Mouse (Mus musculus) heart, adult 8-10 months (tissue): ENCODE measurements around the gene Olfr90. TPM values are rescaled to one million over a fixed set of nuclear protein-coding genes. Genes with fewer than 3 reads are reported as not detected.
A peak's percentile ranks its signal among the peaks of the same experiment; 100 is the strongest.

Source experiments
- DNase-seq: peaks from one replicate; pipeline ENCODE4 v3.0.0; 2022; ENCODE audit warnings: low spot score
- total RNA-seq, 4 experiments: library from RNA; stranded (reverse); gene quantifications; 2 replicates each; pipeline ENCODE4 v1.2.4; 2022

Gene Olfr90
- total RNA-seq, 4 experiments from 2014 or later: not detected

DNA sequence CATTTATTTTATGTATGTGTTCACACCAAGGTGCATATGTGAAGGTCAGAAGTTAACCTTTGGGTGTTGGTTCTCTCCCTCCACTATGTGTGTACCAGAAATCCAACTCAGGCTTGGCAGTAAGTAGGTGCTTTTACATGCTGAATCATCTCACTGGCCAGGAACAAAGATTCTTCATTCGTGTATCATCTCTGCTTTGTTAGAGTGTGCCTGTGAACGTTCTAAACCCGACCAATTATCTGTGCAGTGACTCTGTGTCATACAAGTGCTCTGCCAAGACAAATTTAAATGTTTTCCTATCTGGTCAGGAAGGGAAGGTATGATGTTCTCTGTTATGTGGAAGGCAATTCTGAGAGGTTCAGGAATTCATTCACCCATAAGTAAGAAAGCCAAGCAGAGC is 26.9 kb downstream of the Olfr90 start:
- DNase-seq: no peak

DNA sequence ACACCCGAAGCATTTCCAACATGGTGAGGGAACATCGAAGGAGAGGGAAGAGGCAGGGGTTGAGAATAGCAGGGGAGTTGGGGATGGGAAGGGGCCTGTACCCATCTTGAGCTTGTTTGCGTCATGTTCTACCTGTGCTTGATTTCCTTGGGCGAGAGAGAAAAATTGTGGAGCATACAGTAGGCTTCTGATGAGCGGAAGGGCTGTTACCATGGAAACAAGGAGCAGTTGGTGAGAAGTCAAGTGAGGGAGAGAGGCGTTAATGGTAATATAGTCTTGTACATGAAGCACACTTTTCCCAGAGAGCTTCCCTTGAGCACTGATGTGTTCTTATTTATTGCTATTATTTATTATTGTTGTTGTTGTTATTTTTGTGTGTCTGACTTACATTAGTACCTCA is 31.3 kb downstream of the Olfr90 start:
- DNase-seq: no peak

DNA sequence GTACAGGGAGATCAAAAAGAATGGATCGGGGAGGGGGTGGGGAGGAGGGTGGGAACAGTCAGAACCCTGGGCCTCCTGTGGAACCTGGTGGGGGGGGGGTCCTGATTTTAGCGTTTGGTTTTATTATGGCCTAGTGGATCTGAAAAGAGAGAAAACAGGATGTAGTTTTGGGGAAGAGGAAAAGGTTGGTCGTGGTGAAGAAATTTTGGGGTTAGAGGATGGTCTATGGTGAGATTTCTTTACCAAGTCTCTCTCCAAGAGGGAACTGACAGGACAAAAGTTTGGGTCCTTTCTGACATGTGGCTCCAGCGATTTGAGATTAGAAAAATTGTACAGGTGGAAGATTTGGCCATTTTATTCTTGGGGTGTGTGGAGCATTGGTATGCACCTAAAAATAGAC is 36.6 kb downstream of the Olfr90 start:
- no peak for DNase-seq

DNA sequence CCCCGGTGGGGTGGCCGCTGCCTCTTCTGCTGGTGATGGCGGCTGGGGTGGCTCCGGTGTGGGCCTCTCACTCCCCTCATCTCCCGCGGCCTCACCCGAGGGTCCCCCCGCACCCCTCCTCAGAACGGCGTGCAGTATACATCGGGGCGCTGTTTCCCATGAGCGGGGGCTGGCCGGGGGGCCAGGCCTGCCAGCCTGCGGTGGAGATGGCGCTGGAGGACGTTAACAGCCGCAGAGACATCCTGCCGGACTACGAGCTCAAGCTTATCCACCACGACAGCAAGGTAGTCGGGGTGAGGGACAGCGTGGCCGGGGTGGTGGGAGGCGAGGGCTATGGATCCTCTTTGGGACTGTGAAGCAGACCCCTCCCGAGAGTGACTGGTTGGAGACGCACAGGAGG is 37.4 kb downstream of the Olfr90 start:
- DNase-seq: no peak

DNA sequence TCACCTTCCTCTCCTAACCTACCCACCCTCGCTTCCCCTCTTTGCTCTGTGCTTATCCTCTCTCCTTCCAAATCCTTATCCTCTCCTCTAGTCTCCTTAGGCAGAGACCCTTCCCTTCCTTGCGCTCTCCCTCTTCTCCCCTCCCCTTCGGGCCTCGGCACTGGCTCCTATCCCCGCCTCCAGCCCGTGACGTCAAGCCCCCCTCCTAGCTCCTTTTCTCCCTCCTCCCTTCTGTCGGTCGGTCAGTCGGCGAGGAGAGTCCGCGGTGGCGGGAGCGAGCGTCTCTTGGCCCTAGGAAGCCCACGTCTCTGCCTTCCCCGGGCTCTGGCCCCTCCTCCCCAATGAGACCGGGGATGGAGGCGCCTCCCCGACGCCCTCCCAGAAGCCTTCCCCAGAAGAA is 37.9 kb downstream of the Olfr90 start:
- DNase-seq: peak; percentile 63

DNA sequence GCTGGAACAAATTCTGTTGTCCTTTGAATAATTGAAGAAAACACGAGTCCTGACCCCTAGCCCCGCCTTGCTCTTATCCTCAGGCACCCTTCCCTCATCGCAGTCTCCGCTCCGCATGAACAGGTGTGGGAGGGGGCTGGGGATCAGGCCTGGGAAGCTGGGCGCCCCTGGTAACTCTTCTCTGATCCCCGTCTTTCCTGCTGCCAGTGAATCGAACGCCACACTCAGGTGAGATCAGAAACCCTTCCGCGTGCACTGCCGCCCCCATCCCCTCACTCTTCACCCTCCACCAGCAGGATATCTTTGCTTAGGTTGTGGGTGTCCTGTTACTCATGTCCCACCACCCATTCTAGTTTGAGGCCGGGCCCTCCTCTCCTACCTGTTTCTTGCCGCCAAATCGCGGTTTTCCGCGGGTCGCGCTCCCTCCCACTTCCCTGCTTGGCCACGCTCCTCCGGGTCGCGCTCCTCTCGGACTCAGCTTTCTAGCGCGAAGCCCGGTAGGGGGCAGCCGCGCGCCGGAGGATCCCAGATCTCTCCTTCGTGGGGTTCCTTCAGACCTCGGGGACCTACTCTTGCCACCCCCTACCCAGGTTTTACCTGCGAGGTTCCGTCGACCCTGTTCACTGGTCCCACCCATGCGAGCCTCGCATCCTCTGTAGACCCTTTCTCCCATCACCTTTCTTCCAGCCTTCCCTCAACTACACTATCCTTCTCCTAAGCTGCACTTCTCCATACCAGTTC is 38.6 kb downstream of the Olfr90 start:
- peak; percentile 40 for DNase-seq

DNA sequence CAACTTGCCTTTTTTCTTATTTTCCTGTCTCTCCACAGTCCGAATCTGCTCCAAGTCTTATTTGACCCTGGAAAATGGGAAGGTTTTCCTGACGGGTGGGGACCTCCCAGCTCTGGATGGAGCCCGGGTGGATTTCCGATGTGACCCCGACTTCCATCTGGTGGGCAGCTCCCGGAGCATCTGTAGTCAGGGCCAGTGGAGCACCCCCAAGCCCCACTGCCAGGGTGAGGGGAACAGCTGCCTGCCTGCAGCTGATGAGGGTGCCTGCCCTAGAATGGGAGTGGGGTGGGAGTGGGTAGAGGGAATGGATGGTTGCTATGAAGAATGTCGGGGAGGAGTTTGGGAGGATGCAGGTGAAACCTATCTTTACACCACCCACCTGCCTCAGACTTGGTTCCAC is 39.9 kb downstream of the Olfr90 start:
- DNase-seq: no peak

DNA sequence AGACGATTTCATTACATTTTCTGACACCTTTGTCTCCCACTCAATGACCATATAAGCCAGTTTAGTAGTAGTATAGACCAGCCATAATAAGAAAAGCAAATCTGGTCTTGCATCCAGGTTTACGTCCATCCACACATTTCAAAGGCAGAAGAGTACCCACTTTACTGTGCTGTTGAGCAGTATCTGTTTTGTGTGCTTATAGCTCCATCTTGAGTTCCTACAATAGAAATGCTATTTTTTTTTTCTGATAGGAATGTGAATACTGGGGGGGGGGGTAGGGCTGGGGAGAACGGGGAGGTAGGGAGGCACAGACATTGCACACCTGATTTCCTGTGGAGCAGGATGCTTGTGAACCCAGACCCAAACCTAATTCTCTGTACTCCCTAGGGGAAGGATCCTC is 40.3 kb downstream of the Olfr90 start:
- no peak for DNase-seq

DNA sequence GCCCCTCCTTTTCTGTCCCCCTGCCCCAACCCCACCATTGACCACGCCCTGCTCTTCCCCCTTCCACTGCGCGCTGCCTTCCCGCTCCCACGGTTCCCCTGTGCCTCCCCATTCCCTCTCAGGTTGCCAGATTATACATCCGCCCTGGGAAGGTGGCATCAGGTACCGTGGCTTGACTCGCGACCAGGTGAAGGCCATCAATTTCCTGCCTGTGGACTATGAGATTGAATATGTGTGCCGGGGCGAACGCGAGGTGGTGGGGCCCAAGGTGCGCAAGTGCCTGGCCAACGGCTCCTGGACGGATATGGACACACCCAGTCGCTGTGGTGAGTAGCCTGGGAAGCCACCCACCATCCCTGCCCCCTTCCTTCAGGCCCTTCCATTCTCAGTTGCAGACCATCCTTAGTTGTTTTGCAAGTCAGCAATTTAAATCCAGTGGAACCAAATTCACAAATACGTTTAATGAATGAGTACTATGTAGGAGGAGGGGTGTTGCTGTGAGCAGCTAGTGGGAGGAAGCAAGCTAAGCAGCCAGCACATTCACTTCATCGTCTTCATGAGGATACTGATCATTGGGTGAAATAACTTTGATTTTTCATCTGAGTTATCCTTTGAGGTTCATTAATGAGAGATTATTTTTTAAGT is 40.8 kb downstream of the Olfr90 start:
- DNase-seq: no peak

DNA sequence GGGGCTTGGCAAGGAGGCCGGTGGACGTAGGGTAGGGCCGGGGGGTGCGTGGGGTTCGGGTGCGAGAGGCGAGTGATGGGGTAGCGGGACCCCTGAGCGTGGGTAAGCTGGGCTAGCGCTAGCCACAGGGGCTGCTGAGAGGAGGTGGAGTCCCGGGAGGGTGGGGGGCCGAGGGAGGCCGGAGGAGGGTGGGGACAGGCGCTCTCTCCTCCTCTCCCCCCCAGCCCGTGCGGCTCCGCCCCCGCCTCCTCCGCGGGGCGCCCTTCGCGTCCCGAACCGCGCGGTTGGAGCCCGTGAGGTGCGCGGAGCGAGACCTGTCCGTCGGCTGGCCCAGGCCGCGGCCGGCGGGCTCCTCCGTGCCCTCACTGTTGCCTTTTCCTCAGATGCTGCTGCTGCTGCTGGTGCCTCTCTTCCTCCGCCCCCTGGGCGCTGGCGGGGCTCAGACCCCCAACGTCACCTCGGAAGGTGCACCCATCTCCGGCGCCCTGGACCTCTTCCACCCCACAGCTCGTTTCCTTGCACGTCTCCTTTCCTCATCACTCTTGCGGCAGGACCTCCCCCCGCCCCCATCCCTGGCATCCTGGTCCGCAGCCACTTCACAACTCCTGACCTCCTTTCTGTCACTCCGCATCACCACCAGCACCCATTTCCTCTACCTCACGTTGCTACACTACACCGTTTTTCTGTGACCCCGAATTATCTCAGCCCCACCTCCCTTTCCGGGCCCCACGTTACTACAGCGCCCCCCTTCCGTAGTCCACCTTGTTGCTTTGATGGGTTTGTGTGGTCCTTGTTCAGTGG is 41.8 kb downstream of the Olfr90 start:
- DNase-seq: peak; percentile 26

DNA sequence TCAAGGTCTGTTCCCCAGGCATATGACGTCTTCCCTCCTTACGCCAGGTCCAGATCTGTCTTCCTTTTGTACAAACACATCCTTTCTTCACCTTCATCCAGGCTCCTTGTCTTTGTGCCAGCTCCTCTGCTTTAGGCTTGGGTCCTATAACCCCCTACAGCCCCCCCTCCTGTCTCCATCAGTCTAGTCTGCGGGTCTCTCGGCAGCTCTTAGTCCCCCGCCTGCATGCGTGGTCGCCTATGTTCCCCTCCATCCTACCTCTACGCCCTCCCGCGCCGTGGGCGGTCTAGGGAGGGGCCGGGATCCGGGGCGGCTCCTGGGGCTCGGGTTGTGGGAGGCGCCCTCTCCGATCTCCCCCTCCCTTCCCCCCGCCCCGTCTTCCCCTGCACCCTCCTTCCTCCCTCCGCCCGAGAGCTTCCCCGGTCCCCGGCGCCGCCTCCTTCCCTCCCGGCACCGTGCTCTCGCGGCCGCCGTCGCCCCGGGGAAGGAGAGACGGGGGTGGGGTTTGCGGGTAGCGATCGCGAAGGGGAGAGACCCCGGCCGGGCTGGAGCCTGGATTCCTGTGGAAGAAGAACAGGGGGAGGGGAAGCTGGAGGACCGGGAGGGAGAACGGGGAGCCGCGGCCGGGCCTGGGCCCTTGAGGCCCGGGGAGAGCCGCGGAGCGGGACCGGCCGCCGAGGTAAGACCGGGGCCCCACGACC is 42.5 kb downstream of the Olfr90 start, which contains the start of gene Gabbr1:
Gabbr1 (plus strand) TSS at position 356 of the 701 bp plus-strand sequence.
- DNase-seq: peak; percentile 66

DNA sequence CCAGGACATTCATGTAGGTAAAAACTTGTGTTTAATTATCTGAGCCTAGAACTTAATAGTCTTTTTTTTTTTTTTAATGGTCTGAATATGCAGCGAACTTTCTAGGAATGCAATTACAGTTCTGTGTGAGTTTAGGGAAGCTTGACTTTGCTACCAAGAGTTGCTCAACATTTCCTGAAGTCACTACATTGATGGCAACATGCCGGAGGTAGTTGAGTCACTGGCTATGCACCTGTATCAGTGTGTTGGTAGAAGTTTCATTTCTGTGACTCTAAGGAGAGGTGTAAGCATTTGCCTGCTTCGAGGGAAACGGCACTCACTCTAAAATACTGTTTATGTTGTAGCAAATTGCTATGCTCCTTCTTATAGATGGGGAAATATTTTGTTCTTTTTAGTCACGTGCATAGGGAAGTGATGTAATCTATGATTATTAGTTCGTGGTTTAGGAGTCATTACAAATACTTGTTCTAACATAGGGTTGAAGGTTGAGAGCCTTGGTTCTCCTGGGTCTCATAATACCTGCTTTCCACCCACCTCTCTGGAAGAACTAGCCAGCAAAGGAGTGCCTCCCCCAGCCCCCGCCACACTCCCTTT is 43.6 kb downstream of the Olfr90 start:
- DNase-seq: no peak

DNA sequence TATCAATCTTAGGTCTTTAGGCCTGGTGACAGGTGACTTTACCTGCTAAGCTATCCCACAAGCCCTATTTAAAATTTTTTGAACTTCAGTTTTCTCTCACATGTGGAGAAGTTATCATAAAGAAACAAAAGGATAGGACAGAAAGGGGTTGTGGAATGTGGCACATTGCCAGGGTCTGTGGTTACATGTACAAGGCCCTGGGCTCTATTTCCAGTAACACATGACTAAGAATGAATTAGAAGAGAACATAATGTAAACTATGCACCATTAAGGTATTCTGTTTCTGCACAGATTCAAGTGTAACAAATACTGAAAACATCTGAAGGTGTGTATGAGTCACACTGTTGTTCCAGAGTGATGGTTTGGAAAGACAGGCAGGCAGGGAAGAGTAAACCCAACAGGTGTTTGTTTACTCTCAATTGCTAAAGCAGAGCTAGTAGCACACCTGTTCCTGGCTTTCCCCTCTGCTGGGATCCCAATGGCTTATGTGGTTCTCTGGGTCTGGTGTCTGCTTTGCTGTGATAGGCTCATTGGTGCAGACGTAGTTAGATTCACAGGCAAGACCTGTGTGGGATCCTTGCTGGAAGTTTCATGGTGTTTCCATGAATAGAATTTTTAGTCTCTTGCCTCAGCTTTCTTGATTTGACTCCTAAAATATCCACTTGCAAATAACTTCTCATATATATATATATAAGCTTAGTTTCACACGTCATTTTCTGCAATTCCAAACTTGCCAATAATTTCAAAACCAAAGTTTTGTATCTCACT is 49.0 kb downstream of the Olfr90 start:
- no peak for DNase-seq

Other genes starting within 250 kb of the Olfr90 start
- gene Trim15, start 221.3 kb downstream of the Olfr90 start, total RNA-seq: not detected
- gene Trim10, start 218.9 kb downstream of the Olfr90 start, total RNA-seq: under 1 TPM in 2 of 4 experiments, not detected in 2; 0.16 to 0.83 TPM
- under 1 TPM in 1 of 4 experiments, not detected in 3; 0.23 TPM for gene Trim40, start 198.4 kb downstream of the Olfr90 start, total RNA-seq
- gene Trim31, start 190.4 kb downstream of the Olfr90 start, total RNA-seq: not detected
- 1 to 10 TPM in 3 of 4 experiments, under 1 TPM in 1; 0.71 to 1.9 (median 1.4) TPM for gene Rnf39, start 145.6 kb downstream of the Olfr90 start, total RNA-seq
- gene Ppp1r11, start 136.8 kb downstream of the Olfr90 start, total RNA-seq: 100 to 1,000 TPM in 2 of 4 experiments, 10 to 100 TPM in 2; 89.3 to 121 (median 108) TPM
- 10 to 100 TPM; 22.3 to 27.7 (median 26.2) TPM for gene Znrd1, start 129.9 kb downstream of the Olfr90 start, total RNA-seq
- 10 to 100 TPM; 13.8 to 22.2 (median 15.3) TPM for gene Znrd1as, start 129.9 kb downstream of the Olfr90 start, total RNA-seq
- 1 to 10 TPM in 2 of 4 experiments, under 1 TPM in 2; 0.50 to 1.4 (median 0.90) TPM for gene 2410137M14Rik, start 107.3 kb downstream of the Olfr90 start, total RNA-seq
- under 1 TPM in 1 of 4 experiments, not detected in 3; 0.25 TPM for gene H2-M5, start 99.0 kb downstream of the Olfr90 start, total RNA-seq
- 1 to 10 TPM in 3 of 4 experiments, under 1 TPM in 1; 0.87 to 2.4 (median 1.4) TPM for gene Zfp57, start 87.3 kb downstream of the Olfr90 start, total RNA-seq
- not detected for gene Mog, start 65.1 kb downstream of the Olfr90 start, total RNA-seq
- gene Gabbr1, start 42.5 kb downstream of the Olfr90 start, total RNA-seq: 1 to 10 TPM; 7.2 to 9.2 (median 7.4) TPM
- gene Olfr91, start 9.8 kb upstream of the Olfr90 start, total RNA-seq: not detected
- gene Olfr92, start 31.6 kb upstream of the Olfr90 start, total RNA-seq: not detected
- gene Olfr93, start 73.0 kb upstream of the Olfr90 start, total RNA-seq: not detected
- not detected for gene Ubd, start 105.4 kb upstream of the Olfr90 start, total RNA-seq
- not detected for gene Olfr94, start 112.5 kb upstream of the Olfr90 start, total RNA-seq
- not detected for gene Olfr95, start 124.6 kb upstream of the Olfr90 start, total RNA-seq
- not detected for gene Olfr96, start 131.6 kb upstream of the Olfr90 start, total RNA-seq
- not detected for gene Olfr97, start 148.8 kb upstream of the Olfr90 start, total RNA-seq
- not detected for gene Olfr98, start 175.2 kb upstream of the Olfr90 start, total RNA-seq
- 1 to 10 TPM; 3.2 to 4.4 (median 3.6) TPM for gene H2-M3, start 181.7 kb upstream of the Olfr90 start, total RNA-seq
- gene Olfr99, start 195.0 kb upstream of the Olfr90 start, total RNA-seq: not detected
- gene Olfr101, start 215.8 kb upstream of the Olfr90 start, total RNA-seq: not detected
- not detected for gene Olfr102, start 228.6 kb upstream of the Olfr90 start, total RNA-seq